Mouse (Mus musculus): ENCODE data around the gene C4b. TPM values are rescaled to one million over a fixed set of nuclear protein-coding genes. Genes with fewer than 3 reads are reported as not detected.

Gene C4b
- polyA plus RNA-seq, 1 experiment from 2014 or later = not detected

DNA sequence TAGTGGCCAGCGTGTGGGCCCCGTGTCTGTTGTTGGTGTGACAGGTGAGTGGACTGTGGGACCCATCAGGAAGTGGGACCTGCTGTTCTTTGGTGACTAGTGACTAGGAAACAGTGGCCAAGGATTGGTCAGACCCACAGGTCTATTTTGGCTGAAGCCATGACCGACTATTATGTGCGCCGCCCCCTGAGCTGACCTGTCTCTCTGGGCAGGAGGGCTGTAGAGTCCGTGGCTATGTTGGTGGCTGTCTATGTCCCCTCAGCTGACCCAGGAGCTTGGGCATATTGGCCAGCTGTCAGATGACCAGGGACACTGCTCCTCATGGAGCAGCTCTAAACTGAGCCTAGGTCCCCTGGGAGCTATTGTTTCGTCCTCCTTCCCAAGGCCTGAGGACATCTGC is 54.8 kb downstream of the C4b start:
- Histone ChIP-seq H3K9ac (replicated peaks; ENCODE audit: low read depth, low read length) (no peak overlapping the region), H3K9me3 (ENCODE audit: control insufficient read depth, low read length) (no peaks in the 10 kb centered on the region), H3K36me3 (ENCODE audit: control insufficient read depth, insufficient read depth, low read length) (no peaks in the 10 kb centered on the region), H3K4me3 (ENCODE audit: low read depth, low read length) (no peak overlapping the region), H3K27me3 (ENCODE audit: control insufficient read depth, insufficient read depth, low read length) (no peaks in the 10 kb centered on the region), H3K4me2 (ENCODE audit: low read depth, low read length) (no peak overlapping the region), H3K4me1 (ENCODE audit: control insufficient read depth, insufficient read depth, low read length) (no peaks in the 10 kb centered on the region), H3K27ac (ENCODE audit: low read depth, low read length) (no peak overlapping the region)
- no peak for ATAC-seq (ENCODE audit: low read depth)
- WGBS = 88% methylated on average over 7 of the region's 7 CpGs

GRCm38 (mm10) chr17:34685120-34686110 is 58.3 kb downstream of the C4b start:
- Histone ChIP-seq H3K9ac (replicated peaks; ENCODE audit: low read depth, low read length) (no peak overlapping the region), H3K27ac (ENCODE audit: low read depth, low read length) (no peak overlapping the region), H3K4me1 (ENCODE audit: control insufficient read depth, insufficient read depth, low read length) (no peaks in the 10 kb centered on the region), H3K4me2 (ENCODE audit: low read depth, low read length) (no peak overlapping the region), H3K36me3 (ENCODE audit: control insufficient read depth, insufficient read depth, low read length) (no peaks in the 10 kb centered on the region), H3K27me3 (ENCODE audit: control insufficient read depth, insufficient read depth, low read length) (no peaks in the 10 kb centered on the region), H3K4me3 (ENCODE audit: low read depth, low read length) (no peak overlapping the region), H3K9me3 (ENCODE audit: control insufficient read depth, low read length) (no peaks in the 10 kb centered on the region)
- WGBS = 83% methylated on average over 28 of the region's 28 CpGs
- ATAC-seq (ENCODE audit: low read depth) = peak; percentile 41; the same call in 1 of the 2 replicates

GRCm38 (mm10) chr17:34684253-34684893 is 59.3 kb downstream of the C4b start:
- no peak for ATAC-seq (ENCODE audit: low read depth)
- no peak overlapping the region for H3K4me3 ChIP-seq (ENCODE audit: low read depth, low read length)
- H3K27me3 ChIP-seq (ENCODE audit: control insufficient read depth, insufficient read depth, low read length) = no peaks in the 10 kb centered on the region
- WGBS = 68% methylated on average over 9 of the region's 9 CpGs
- no peaks in the 10 kb centered on the region for H3K4me1 ChIP-seq (ENCODE audit: control insufficient read depth, insufficient read depth, low read length)
- H3K4me2 ChIP-seq (ENCODE audit: low read depth, low read length) = no peak overlapping the region
- H3K27ac ChIP-seq (ENCODE audit: low read depth, low read length) = no peak overlapping the region
- no peaks in the 10 kb centered on the region for H3K9me3 ChIP-seq (ENCODE audit: control insufficient read depth, low read length)
- no peaks in the 10 kb centered on the region for H3K36me3 ChIP-seq (ENCODE audit: control insufficient read depth, insufficient read depth, low read length)
- no peak overlapping the region for H3K9ac ChIP-seq (replicated peaks; ENCODE audit: low read depth, low read length)

GRCm38 (mm10) chr17:34683686-34684220 is 59.9 kb downstream of the C4b start:
- H3K27me3 ChIP-seq (ENCODE audit: control insufficient read depth, insufficient read depth, low read length) = no peaks in the 10 kb centered on the region
- no peak overlapping the region for H3K9ac ChIP-seq (replicated peaks; ENCODE audit: low read depth, low read length)
- H3K9me3 ChIP-seq (ENCODE audit: control insufficient read depth, low read length) = no peaks in the 10 kb centered on the region
- H3K4me1 ChIP-seq (ENCODE audit: control insufficient read depth, insufficient read depth, low read length) = no peaks in the 10 kb centered on the region
- H3K27ac ChIP-seq (ENCODE audit: low read depth, low read length) = no peak overlapping the region
- no peaks in the 10 kb centered on the region for H3K36me3 ChIP-seq (ENCODE audit: control insufficient read depth, insufficient read depth, low read length)
- no peak for ATAC-seq (ENCODE audit: low read depth)
- H3K4me2 ChIP-seq (ENCODE audit: low read depth, low read length) = no peak overlapping the region
- WGBS = 66% methylated on average over 10 of the region's 10 CpGs
- H3K4me3 ChIP-seq (ENCODE audit: low read depth, low read length) = no peak overlapping the region

DNA sequence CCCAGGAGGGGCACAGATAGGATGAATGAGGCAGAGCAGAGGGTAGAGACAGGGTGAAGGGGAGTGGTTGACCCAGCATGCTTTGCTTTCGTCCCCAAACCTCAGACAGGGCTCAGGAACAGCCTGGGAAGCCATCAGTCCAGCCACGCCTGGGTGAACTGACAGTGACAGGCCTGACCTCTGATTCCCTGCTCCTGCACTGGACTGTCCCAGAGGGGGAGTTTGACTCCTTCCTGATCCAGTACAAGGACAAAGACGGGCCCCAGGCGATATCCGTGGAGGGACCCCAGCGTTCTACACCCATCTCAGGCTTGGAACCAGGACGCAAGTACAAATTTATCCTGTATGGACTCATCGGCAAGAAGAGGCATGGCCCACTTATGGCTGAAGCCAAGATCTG is 60.5 kb downstream of the C4b start:
- Histone ChIP-seq H3K9me3 (ENCODE audit: control insufficient read depth, low read length) (no peaks in the 10 kb centered on the region), H3K9ac (replicated peaks; ENCODE audit: low read depth, low read length) (no peak overlapping the region), H3K4me3 (ENCODE audit: low read depth, low read length) (no peak overlapping the region), H3K27ac (ENCODE audit: low read depth, low read length) (no peak overlapping the region), H3K4me2 (ENCODE audit: low read depth, low read length) (no peak overlapping the region), H3K36me3 (ENCODE audit: control insufficient read depth, insufficient read depth, low read length) (no peaks in the 10 kb centered on the region), H3K4me1 (ENCODE audit: control insufficient read depth, insufficient read depth, low read length) (no peaks in the 10 kb centered on the region), H3K27me3 (ENCODE audit: control insufficient read depth, insufficient read depth, low read length) (no peaks in the 10 kb centered on the region)
- 78% methylated on average over 8 of the region's 8 CpGs for WGBS
- ATAC-seq (ENCODE audit: low read depth) = no peak

DNA sequence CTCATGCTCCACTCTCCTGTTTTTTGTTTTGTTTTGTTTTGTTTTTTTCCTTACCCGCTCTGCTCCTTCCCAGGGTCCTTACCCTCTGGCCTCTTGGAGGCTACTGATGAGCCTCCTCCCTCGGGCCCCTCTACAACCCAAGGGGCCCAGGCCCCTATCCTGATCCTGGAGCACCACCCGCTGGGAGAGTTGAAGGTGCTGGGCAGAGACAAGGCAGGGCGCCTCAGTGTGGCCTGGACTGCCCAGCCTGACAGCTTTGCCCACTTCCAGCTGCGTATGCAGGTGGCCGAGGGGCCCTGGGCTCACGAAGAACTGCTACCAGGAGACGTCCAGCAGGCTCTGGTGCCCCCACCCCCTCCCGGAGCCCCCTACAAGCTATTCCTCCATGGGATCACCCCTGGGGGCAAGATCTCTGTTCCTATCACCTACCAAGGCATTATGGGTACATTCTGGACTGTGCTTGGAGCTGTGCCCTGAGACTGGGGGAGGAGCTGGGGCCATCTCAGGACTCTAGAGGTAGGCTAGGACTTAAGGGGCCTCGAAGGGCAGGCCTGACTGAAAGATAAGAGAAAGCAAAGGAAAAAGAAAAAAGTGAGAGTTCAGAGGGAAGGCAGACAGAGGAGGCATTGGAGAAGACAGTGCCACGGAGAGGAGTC is 61.7 kb downstream of the C4b start:
- Histone ChIP-seq H3K4me3 (ENCODE audit: low read depth, low read length) (no peak overlapping the region), H3K27ac (ENCODE audit: low read depth, low read length) (no peak overlapping the region), H3K4me2 (ENCODE audit: low read depth, low read length) (no peak overlapping the region), H3K9ac (replicated peaks; ENCODE audit: low read depth, low read length) (no peak overlapping the region), H3K9me3 (ENCODE audit: control insufficient read depth, low read length) (no peaks in the 10 kb centered on the region), H3K36me3 (ENCODE audit: control insufficient read depth, insufficient read depth, low read length) (no peaks in the 10 kb centered on the region), H3K4me1 (ENCODE audit: control insufficient read depth, insufficient read depth, low read length) (no peaks in the 10 kb centered on the region), H3K27me3 (ENCODE audit: control insufficient read depth, insufficient read depth, low read length) (no peaks in the 10 kb centered on the region)
- no peak for ATAC-seq (ENCODE audit: low read depth)
- WGBS = 81% methylated on average over 11 of the region's 11 CpGs

DNA sequence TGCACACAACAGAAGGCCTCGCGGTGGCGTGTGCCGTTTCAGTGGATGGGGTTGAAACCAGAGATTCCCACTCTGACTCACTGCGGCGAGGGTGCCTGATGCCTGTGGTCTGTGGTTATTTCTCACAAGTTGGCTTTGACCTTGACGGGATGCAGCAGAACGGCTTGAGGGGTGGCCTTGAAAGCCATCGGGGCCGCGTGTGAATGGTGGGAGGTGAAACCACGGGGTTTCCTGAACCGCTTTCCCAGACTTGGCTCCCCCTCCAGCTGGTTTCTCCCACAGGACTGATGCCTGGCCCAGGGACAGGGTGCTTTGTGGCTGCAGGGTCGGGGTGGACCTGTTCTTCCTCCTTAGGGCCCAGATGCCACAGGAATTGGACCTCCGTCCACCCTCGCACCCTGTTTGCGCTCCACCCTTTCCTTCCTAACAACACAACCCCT is 62.5 kb downstream of the C4b start:
- no peak for ATAC-seq (ENCODE audit: low read depth)
- H3K4me1 ChIP-seq (ENCODE audit: control insufficient read depth, insufficient read depth, low read length) = no peaks in the 10 kb centered on the region

GRCm38 (mm10) chr17:34680621-34681020 is 63.1 kb downstream of the C4b start:
- 84% methylated on average over 4 of the region's 4 CpGs for WGBS
- ATAC-seq (ENCODE audit: low read depth) = no peak
- no peaks in the 10 kb centered on the region for H3K9me3 ChIP-seq (ENCODE audit: control insufficient read depth, low read length)
- no peak overlapping the region for H3K4me3 ChIP-seq (ENCODE audit: low read depth, low read length)
- H3K27me3 ChIP-seq (ENCODE audit: control insufficient read depth, insufficient read depth, low read length) = no peaks in the 10 kb centered on the region
- no peak overlapping the region for H3K9ac ChIP-seq (replicated peaks; ENCODE audit: low read depth, low read length)
- no peaks in the 10 kb centered on the region for H3K36me3 ChIP-seq (ENCODE audit: control insufficient read depth, insufficient read depth, low read length)
- H3K27ac ChIP-seq (ENCODE audit: low read depth, low read length) = no peak overlapping the region
- H3K4me2 ChIP-seq (ENCODE audit: low read depth, low read length) = no peak overlapping the region
- H3K4me1 ChIP-seq (ENCODE audit: control insufficient read depth, insufficient read depth, low read length) = no peaks in the 10 kb centered on the region

More for the DNA sequence above, 62.5 kb downstream of the C4b start:
- no peaks in the 10 kb centered on the region for H3K27me3 ChIP-seq (ENCODE audit: control insufficient read depth, insufficient read depth, low read length)
- H3K4me2 ChIP-seq (ENCODE audit: low read depth, low read length) = no peak overlapping the region
- H3K27ac ChIP-seq (ENCODE audit: low read depth, low read length) = no peak overlapping the region
- H3K4me3 ChIP-seq (ENCODE audit: low read depth, low read length) = no peak overlapping the region
- H3K36me3 ChIP-seq (ENCODE audit: control insufficient read depth, insufficient read depth, low read length) = no peaks in the 10 kb centered on the region
- H3K9me3 ChIP-seq (ENCODE audit: control insufficient read depth, low read length) = no peaks in the 10 kb centered on the region
- 77% methylated on average over 17 of the region's 17 CpGs for WGBS
- H3K9ac ChIP-seq (replicated peaks; ENCODE audit: low read depth, low read length) = no peak overlapping the region
